Mouse (Mus musculus) stomach, postnatal 0 days (tissue): ENCODE results near the gene Npas2. TPM values are rescaled to one million over a fixed set of nuclear protein-coding genes. Genes with fewer than 3 reads are reported as not detected.

Experiments used
- ATAC-seq: fragments of 200-750 bp; cut with Nextera tagmentation; 2 replicates; pipeline ENCODE4 v1.8.0; 2017; ENCODE audit not compliant: low FRiP score, low TSS enrichment
- DNase-seq: peaks from one replicate; pipeline ENCODE4 v3.0.0-alpha.2; 2016; ENCODE audit warnings: low spot score
- H3K27ac ChIP-seq: fragments of 300-500 bp; sonication (generic); replicated peaks from 2 replicates; pipeline ENCODE4 v1.5.1; 2014; ENCODE audit warnings: mild to moderate bottlenecking, control low read depth
- H3K27me3 ChIP-seq: fragments of 300-500 bp; sonication (generic); 2 replicates; pipeline ENCODE4 v1.6.1; 2014; ENCODE audit warnings: low read length; ENCODE audit not compliant: control insufficient read depth, insufficient read depth
- H3K36me3 ChIP-seq: fragments of 300-500 bp; sonication (generic); 2 replicates; pipeline ENCODE4 v1.6.1; 2014; ENCODE audit warnings: low read length, mixed read lengths; ENCODE audit not compliant: control insufficient read depth, insufficient read depth
- H3K4me1 ChIP-seq: fragments of 300-500 bp; sonication (generic); replicated peaks from 2 replicates; pipeline ENCODE4 v1.6.1; 2014; ENCODE audit warnings: antibody characterized with exemption; ENCODE audit not compliant: control insufficient read depth, insufficient read depth
- H3K4me2 ChIP-seq: fragments of 300-500 bp; sonication (generic); replicated peaks from 2 replicates; pipeline ENCODE4 v1.6.1; 2014; ENCODE audit warnings: low read depth, mild to moderate bottlenecking, control low read depth, moderate library complexity
- H3K4me3 ChIP-seq: fragments of 300-500 bp; sonication (generic); 2 replicates; pipeline ENCODE4 v1.5.1; 2014; ENCODE audit warnings: low read depth, low read length, control low read depth
- H3K9ac ChIP-seq: fragments of 300-500 bp; sonication (generic); 2 replicates; pipeline ENCODE4 v1.6.1; 2014; ENCODE audit warnings: mild to moderate bottlenecking, low read length, control low read depth, mixed read lengths
- H3K9me3 ChIP-seq: fragments of 300-500 bp; sonication (generic); 2 replicates; pipeline ENCODE4 v1.6.1; 2016; ENCODE audit warnings: low read length; ENCODE audit not compliant: control insufficient read depth
- CTCF ChIP-seq: IDR thresholded peaks from 2 replicates; pipeline ENCODE4 v1.5.1; 2016; ENCODE audit warnings: antibody characterized with exemption, low read depth, mild to moderate bottlenecking, moderate library complexity
- EP300 ChIP-seq: optimal IDR thresholded peaks from 2 replicates; pipeline ENCODE3; 2016; ENCODE audit warnings: antibody characterized with exemption
- WGBS: fragments of 180-500 bp; shearing (Covaris S2); extraction: QIAGEN DNeasy Blood & Tissue Kit; methylation state at CpG from one replicate; pipeline ENCODE4 v1.1.7; 2014; 5-methylcytosine and 5-hydroxymethylcytosine counted together
- polyA plus RNA-seq: library from polyadenylated mRNA; unstranded; fragments of >200 nt; fragmentation: Nextera tagmentation; extraction: Ambion mirVana; gene quantifications from 2 replicates; pipeline ENCODE4 v1.2.1, GENCODE M21; 2015

Gene Npas2
- polyA plus RNA-seq, 1 experiment from 2014 or later: 1.7 TPM

DNA sequence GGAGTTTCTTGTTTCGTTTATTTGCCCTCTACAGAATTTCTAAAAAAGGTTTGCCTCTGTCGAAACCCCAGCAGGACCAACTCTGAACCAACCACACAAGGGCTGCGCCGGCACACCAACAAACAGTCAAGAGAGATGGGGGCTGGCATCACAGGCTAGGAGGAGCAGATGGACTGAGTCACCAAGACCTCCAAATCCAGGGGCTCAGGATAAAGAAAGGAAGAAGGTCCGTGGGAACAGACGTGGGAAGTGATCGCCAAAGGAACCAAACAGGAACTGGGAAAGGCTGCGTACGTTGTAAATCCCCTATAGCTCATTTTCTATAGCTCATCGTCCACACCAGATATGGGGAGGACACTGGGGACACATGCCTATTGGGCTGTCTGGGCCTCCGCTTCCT is 13.7 kb upstream of the Npas2 start:
- Histone ChIP-seq H3K9ac (no peak overlapping the region), H3K4me3 (no peak overlapping the region), H3K27ac (no peak overlapping the region), H3K4me1 (no peaks in the 10 kb centered on the region), H3K27me3 (no peaks in the 10 kb centered on the region), H3K9me3 (no peaks in the 10 kb centered on the region), H3K36me3 (no peaks in the 10 kb centered on the region), H3K4me2 (no peak overlapping the region)
- DNase-seq (no peak), ATAC-seq (no peak)
- WGBS: 91% methylated on average over 11 of the region's 11 CpGs
- no peak for TF ChIP-seq CTCF
- TF ChIP-seq EP300: no peak

- Histone ChIP-seq H3K4me2 (no peak overlapping the region), H3K9ac (no peak overlapping the region), H3K9me3 (no peaks in the 10 kb centered on the region), H3K27ac (no peak overlapping the region), H3K4me3 (no peak overlapping the region), H3K4me1 (no peaks in the 10 kb centered on the region), H3K36me3 (no peaks in the 10 kb centered on the region), H3K27me3 (no peaks in the 10 kb centered on the region)
- 96% methylated on average over 1 of the region's 1 CpGs for WGBS
- no peak for ATAC-seq
- DNase-seq: no peak
- TF ChIP-seq EP300: no peak
- peak; percentile 31 for TF ChIP-seq CTCF
These were observed 13.0 kb upstream of the Npas2 start for GRCm38 (mm10) chr1:39180517-39180916.

- 79% methylated on average over 4 of the region's 4 CpGs for WGBS
- no peak for ATAC-seq
- TF ChIP-seq EP300: no peak
- TF ChIP-seq CTCF: no peak
These were observed 11.6 kb upstream of the Npas2 start for GRCm38 (mm10) chr1:39181901-39182300.

GRCm38 (mm10) chr1:39185833-39186232 is 7.7 kb upstream of the Npas2 start:
- WGBS: 61% methylated on average over 5 of the region's 5 CpGs
- H3K9ac ChIP-seq: no peak overlapping the region

More at GRCm38 (mm10) chr1:39181901-39182300, 11.6 kb upstream of the Npas2 start:
- H3K4me3 ChIP-seq: no peak overlapping the region
- H3K27me3 ChIP-seq: no peaks in the 10 kb centered on the region
- no peaks in the 10 kb centered on the region for H3K36me3 ChIP-seq
- H3K9me3 ChIP-seq: no peaks in the 10 kb centered on the region
- no peaks in the 10 kb centered on the region for H3K4me1 ChIP-seq
- H3K27ac ChIP-seq: no peak overlapping the region
- H3K9ac ChIP-seq: no peak overlapping the region
- no peak overlapping the region for H3K4me2 ChIP-seq
- DNase-seq: no peak

DNA sequence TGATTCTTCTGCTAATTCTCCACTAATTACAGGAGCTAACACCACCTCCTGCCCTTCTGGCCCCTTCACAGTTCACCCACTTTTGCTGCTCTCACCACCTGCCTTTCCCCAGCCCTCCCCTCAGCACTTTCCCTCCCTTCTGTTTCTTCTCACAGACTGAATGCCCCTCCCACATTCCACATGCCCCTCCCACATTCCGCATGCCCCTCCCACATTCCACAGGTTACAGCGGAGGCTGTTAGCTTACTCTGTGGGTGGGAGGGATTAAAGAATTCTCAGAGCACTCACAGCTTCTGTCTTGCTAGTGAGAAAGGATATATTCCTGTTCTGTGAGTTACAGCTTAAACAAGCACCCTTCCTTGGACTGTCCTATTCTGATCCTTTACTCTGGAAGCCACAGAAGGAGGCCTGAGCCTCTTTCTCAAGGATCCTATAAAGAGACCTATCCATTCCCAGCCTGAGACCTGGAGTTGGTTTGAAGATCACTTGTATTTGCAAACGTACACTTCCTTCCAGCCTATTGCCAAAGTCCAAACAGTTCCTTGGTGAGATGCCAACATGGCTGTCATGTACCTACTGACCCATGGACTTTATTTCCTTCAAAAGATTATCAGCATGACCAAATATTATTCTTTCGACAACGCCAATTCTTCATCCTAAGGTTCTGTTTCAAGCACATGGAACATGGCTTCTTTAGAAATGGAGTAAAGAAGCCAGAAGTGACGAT is 6.7 kb upstream of the Npas2 start:
- Histone ChIP-seq H3K4me3 (no peak overlapping the region), H3K4me1 (no peaks in the 10 kb centered on the region), H3K27me3 (no peaks in the 10 kb centered on the region), H3K4me2 (no peak overlapping the region), H3K9ac (no peak overlapping the region), H3K36me3 (no peaks in the 10 kb centered on the region), H3K9me3 (no peaks in the 10 kb centered on the region), H3K27ac (peak overlapping the region; percentile 85)
- WGBS: 27% methylated on average over 6 of the region's 6 CpGs
- peak; percentile 88 for DNase-seq
- ATAC-seq: peak; percentile 90
- TF ChIP-seq CTCF: no peak
- TF ChIP-seq EP300: no peak

More at GRCm38 (mm10) chr1:39185833-39186232, 7.7 kb upstream of the Npas2 start:
- Histone ChIP-seq H3K27me3 (no peaks in the 10 kb centered on the region), H3K4me2 (no peak overlapping the region), H3K4me1 (no peaks in the 10 kb centered on the region), H3K4me3 (no peak overlapping the region), H3K9me3 (no peaks in the 10 kb centered on the region), H3K27ac (peak overlapping the region; percentile 85; the same call in 1 of the 2 replicates), H3K36me3 (no peaks in the 10 kb centered on the region)
- DNase-seq (no peak), ATAC-seq (no peak)
- TF ChIP-seq CTCF (no peak), EP300 (no peak)

- H3K36me3 ChIP-seq: no peaks in the 10 kb centered on the region
- TF ChIP-seq CTCF: no peak
- TF ChIP-seq EP300: no peak
- no peaks in the 10 kb centered on the region for H3K27me3 ChIP-seq
- no peak overlapping the region for H3K9ac ChIP-seq
- H3K27ac ChIP-seq: no peak overlapping the region
- H3K4me3 ChIP-seq: no peak overlapping the region
- 50% methylated on average over 5 of the region's 5 CpGs for WGBS
- DNase-seq: no peak
- no peak overlapping the region for H3K4me2 ChIP-seq
- no peak for ATAC-seq
- no peaks in the 10 kb centered on the region for H3K4me1 ChIP-seq
- no peaks in the 10 kb centered on the region for H3K9me3 ChIP-seq
These were observed 2.4 kb upstream of the Npas2 start for GRCm38 (mm10) chr1:39191122-39191521.
